Mouse (Mus musculus): ENCODE data around the gene C2cd4d. TPM values are rescaled to one million over a fixed set of nuclear protein-coding genes. Genes with fewer than 3 reads are reported as not detected.

C2cd4d gene
- polyA plus RNA-seq, 1 experiment from 2014 or later: 3.1 TPM

GRCm38 (mm10) chr3:94366761-94367160 is 4.5 kb downstream of the C2cd4d start:
- WGBS: 24% methylated on average over 3 of the region's 3 CpGs
- Histone ChIP-seq H3K9me3 (no peaks in the 10 kb centered on the region), H3K27me3 (peaks cover 43% of the 10 kb centered on the region), H3K9ac (no peak overlapping the region), H3K4me2 (replicated peaks) (no peak overlapping the region), H3K27ac (no peak overlapping the region), H3K4me1 (peaks cover 14% of the 10 kb centered on the region), H3K4me3 (no peak overlapping the region), H3K36me3 (no peaks in the 10 kb centered on the region)
- ATAC-seq (ENCODE audit: low FRiP score, low read depth): peak; percentile 39; the same call in 1 of the 2 replicates

GRCm38 (mm10) chr3:94367511-94367910 is 5.3 kb downstream of the C2cd4d start:
- H3K9me3 ChIP-seq: no peaks in the 10 kb centered on the region
- WGBS: 83% methylated on average over 6 of the region's 6 CpGs
- H3K27ac ChIP-seq: no peak overlapping the region
- no peak overlapping the region for H3K4me3 ChIP-seq
- no peak overlapping the region for H3K4me2 ChIP-seq (replicated peaks)
- peaks cover 36% of the 10 kb centered on the region for H3K27me3 ChIP-seq
- H3K36me3 ChIP-seq: no peaks in the 10 kb centered on the region
- no peak for ATAC-seq (ENCODE audit: low FRiP score, low read depth)
- H3K4me1 ChIP-seq: peaks cover 18% of the 10 kb centered on the region
- H3K9ac ChIP-seq: no peak overlapping the region

GRCm38 (mm10) chr3:94368631-94369030 is 6.4 kb downstream of the C2cd4d start:
- WGBS: 59% methylated on average over 6 of the region's 6 CpGs
- Histone ChIP-seq H3K9ac (no peak overlapping the region), H3K4me1 (peaks cover 23% of the 10 kb centered on the region), H3K4me2 (replicated peaks) (no peak overlapping the region), H3K4me3 (no peak overlapping the region), H3K36me3 (no peaks in the 10 kb centered on the region), H3K27ac (no peak overlapping the region), H3K9me3 (no peaks in the 10 kb centered on the region), H3K27me3 (peaks cover 27% of the 10 kb centered on the region)
- no peak for ATAC-seq (ENCODE audit: low FRiP score, low read depth)

GRCm38 (mm10) chr3:94369709-94370108 is 7.5 kb downstream of the C2cd4d start:
- Histone ChIP-seq H3K4me2 (replicated peaks) (no peak overlapping the region), H3K9me3 (no peaks in the 10 kb centered on the region), H3K36me3 (no peaks in the 10 kb centered on the region), H3K9ac (no peak overlapping the region), H3K4me3 (no peak overlapping the region), H3K27ac (no peak overlapping the region), H3K27me3 (peaks cover 22% of the 10 kb centered on the region), H3K4me1 (peaks cover 29% of the 10 kb centered on the region)
- ATAC-seq (ENCODE audit: low FRiP score, low read depth): no peak
- 74% methylated on average over 2 of the region's 2 CpGs for WGBS

- H3K4me3 ChIP-seq: 0 out of 2 replicates have a peak overlapping the region, but pooled peaks have one; percentile 4
- H3K36me3 ChIP-seq: no peaks in the 10 kb centered on the region
- no peak overlapping the region for H3K27ac ChIP-seq
- WGBS: 3% methylated on average over 11 of the region's 11 CpGs
- H3K27me3 ChIP-seq: peaks cover 8% of the 10 kb centered on the region; the same call in 1 of the 2 replicates
- H3K4me2 ChIP-seq (replicated peaks): peak overlapping the region; percentile 50
- 0 out of 2 replicates have a peak overlapping the region, but pooled peaks have one; percentile 14 for H3K9ac ChIP-seq
- ATAC-seq (ENCODE audit: low FRiP score, low read depth): peak; percentile 52
- peaks cover 29% of the 10 kb centered on the region for H3K4me1 ChIP-seq
- no peaks in the 10 kb centered on the region for H3K9me3 ChIP-seq
These were observed 9.4 kb downstream of the C2cd4d start for GRCm38 (mm10) chr3:94371637-94372036.

- 0 out of 2 replicates have a peak overlapping the region, but pooled peaks have one; percentile 4 for H3K4me3 ChIP-seq
- H3K36me3 ChIP-seq: no peaks in the 10 kb centered on the region
- H3K4me2 ChIP-seq (replicated peaks): peak overlapping the region; percentile 50
- H3K4me1 ChIP-seq: peaks cover 33% of the 10 kb centered on the region
- no peaks in the 10 kb centered on the region for H3K9me3 ChIP-seq
- no peak overlapping the region for H3K27ac ChIP-seq
- H3K27me3 ChIP-seq: peaks cover 8% of the 10 kb centered on the region; the same call in 1 of the 2 replicates
- H3K9ac ChIP-seq: no peak overlapping the region
- 0% methylated on average over 3 of the region's 3 CpGs for WGBS
- ATAC-seq (ENCODE audit: low FRiP score, low read depth): 0 out of 2 replicates have a peak, but pooled peaks have one; percentile 7
These were observed 9.8 kb downstream of the C2cd4d start for GRCm38 (mm10) chr3:94372038-94372437.

GRCm38 (mm10) chr3:94372641-94373040 is 10.4 kb downstream of the C2cd4d start, which contains the start of gene Rorc:
Gene Rorc (plus strand): TSS chr3:94372794.
- Histone ChIP-seq H3K27me3 (peaks cover 8% of the 10 kb centered on the region; the same call in 1 of the 2 replicates), H3K4me2 (replicated peaks) (peak within 1 kb of the TSS; percentile 60), H3K9ac (peak within 1 kb of the TSS; percentile 14; the same call in 1 of the 2 replicates), H3K4me1 (peaks cover 37% of the 10 kb centered on the region), H3K36me3 (no peaks in the 10 kb centered on the region), H3K9me3 (no peaks in the 10 kb centered on the region), H3K4me3 (peak within 1 kb of the TSS; percentile 27), H3K27ac (no peak within 1 kb of the TSS)
- no peak for ATAC-seq (ENCODE audit: low FRiP score, low read depth)
- 15% methylated on average over 5 of the region's 5 CpGs for WGBS

- peak; percentile 20 for ATAC-seq (ENCODE audit: low FRiP score, low read depth)
- H3K9me3 ChIP-seq: no peaks in the 10 kb centered on the region
These were observed 10.9 kb downstream of the C2cd4d start for GRCm38 (mm10) chr3:94373090-94373489.

GRCm38 (mm10) chr3:94373597-94374011 is 11.4 kb downstream of the C2cd4d start:
- Histone ChIP-seq H3K9me3 (no peaks in the 10 kb centered on the region), H3K27ac (no peak overlapping the region), H3K4me1 (peaks cover 37% of the 10 kb centered on the region), H3K4me3 (peak overlapping the region; percentile 27), H3K27me3 (peaks cover 8% of the 10 kb centered on the region; the same call in 1 of the 2 replicates), H3K9ac (no peak overlapping the region; the same call in 1 of the 2 replicates), H3K36me3 (no peaks in the 10 kb centered on the region), H3K4me2 (replicated peaks) (peak overlapping the region; percentile 60)
- 2% methylated on average over 5 of the region's 5 CpGs for WGBS
- peak; percentile 38; the same call in 1 of the 2 replicates for ATAC-seq (ENCODE audit: low FRiP score, low read depth)

More at GRCm38 (mm10) chr3:94373090-94373489, 10.9 kb downstream of the C2cd4d start:
- H3K36me3 ChIP-seq: no peaks in the 10 kb centered on the region
- H3K4me1 ChIP-seq: peaks cover 37% of the 10 kb centered on the region
- H3K27ac ChIP-seq: no peak overlapping the region
- peak overlapping the region; percentile 27 for H3K4me3 ChIP-seq
- 4% methylated on average over 10 of the region's 10 CpGs for WGBS
- H3K4me2 ChIP-seq (replicated peaks): peak overlapping the region; percentile 60
- peaks cover 8% of the 10 kb centered on the region; the same call in 1 of the 2 replicates for H3K27me3 ChIP-seq
- no peak overlapping the region for H3K9ac ChIP-seq

- Histone ChIP-seq H3K36me3 (no peaks in the 10 kb centered on the region), H3K4me2 (replicated peaks) (no peak overlapping the region), H3K9me3 (no peaks in the 10 kb centered on the region), H3K9ac (no peak overlapping the region), H3K27me3 (peaks cover 8% of the 10 kb centered on the region; the same call in 1 of the 2 replicates), H3K27ac (no peak overlapping the region), H3K4me3 (no peak overlapping the region), H3K4me1 (peaks cover 37% of the 10 kb centered on the region)
- no peak for ATAC-seq (ENCODE audit: low FRiP score, low read depth)
These were observed 12.4 kb downstream of the C2cd4d start for GRCm38 (mm10) chr3:94374636-94375035.

GRCm38 (mm10) chr3:94375146-94375545 is 12.9 kb downstream of the C2cd4d start:
- peaks cover 39% of the 10 kb centered on the region for H3K4me1 ChIP-seq
- no peak for ATAC-seq (ENCODE audit: low FRiP score, low read depth)
- no peaks in the 10 kb centered on the region for H3K36me3 ChIP-seq
- H3K27me3 ChIP-seq: peaks cover 8% of the 10 kb centered on the region; the same call in 1 of the 2 replicates
- H3K4me2 ChIP-seq (replicated peaks): no peak overlapping the region
- no peaks in the 10 kb centered on the region for H3K9me3 ChIP-seq
- 75% methylated on average over 2 of the region's 2 CpGs for WGBS
- no peak overlapping the region for H3K9ac ChIP-seq
- no peak overlapping the region for H3K27ac ChIP-seq
- H3K4me3 ChIP-seq: no peak overlapping the region

- H3K9ac ChIP-seq: no peak overlapping the region
- H3K27ac ChIP-seq: no peak overlapping the region
- H3K4me2 ChIP-seq (replicated peaks): no peak overlapping the region
- 51% methylated on average over 5 of the region's 5 CpGs for WGBS
- H3K4me1 ChIP-seq: peaks cover 42% of the 10 kb centered on the region
- no peak for ATAC-seq (ENCODE audit: low FRiP score, low read depth)
- no peak overlapping the region for H3K4me3 ChIP-seq
- H3K36me3 ChIP-seq: no peaks in the 10 kb centered on the region
- no peaks in the 10 kb centered on the region for H3K9me3 ChIP-seq
- peaks cover 8% of the 10 kb centered on the region; the same call in 1 of the 2 replicates for H3K27me3 ChIP-seq
These were observed 13.6 kb downstream of the C2cd4d start for GRCm38 (mm10) chr3:94375861-94376260.

Data from limb, embryonic 13.5 days (tissue).